Mouse (Mus musculus): ENCODE data around the gene Xxylt1.
"Not testable (repeated sequence)": the region's sequence is repeated elsewhere in the genome, so short reads cannot be mapped to it uniquely, and the experiment has no call there.

Gene Xxylt1

GRCm38 (mm10) chr16:31024997-31025396 is 56.2 kb downstream of the Xxylt1 start:
- CTCF ChIA-PET: no interaction called here

- CTCF ChIA-PET: no interaction called here
Observed at GRCm38 (mm10) chr16:31024221-31024620, 57.0 kb downstream of the Xxylt1 start.

- CTCF ChIA-PET: interaction anchor here (0.6 kb wide), 1 partner anchor 37 kb away, joined by 3 read pairs; no protein-coding TSS in a partner anchor
Observed at GRCm38 (mm10) chr16:31023803-31024202, 57.4 kb downstream of the Xxylt1 start.

- CTCF ChIA-PET: no interaction called here
Observed at GRCm38 (mm10) chr16:31022287-31022686, 58.9 kb downstream of the Xxylt1 start.

GRCm38 (mm10) chr16:31019514-31019913 is 61.7 kb downstream of the Xxylt1 start:
- CTCF ChIA-PET: no interaction called here

GRCm38 (mm10) chr16:31017687-31018413 is 63.4 kb downstream of the Xxylt1 start:
- CTCF ChIA-PET: no interaction called here

- CTCF ChIA-PET: interaction anchor here (0.6 to 0.7 kb wide), 2 partner anchors 39 to 198 kb away, joined by 3 to 7 read pairs; no protein-coding TSS in a partner anchor
Observed at GRCm38 (mm10) chr16:31016669-31017068, 64.6 kb downstream of the Xxylt1 start.

GRCm38 (mm10) chr16:31016169-31016568 is 65.1 kb downstream of the Xxylt1 start:
- CTCF ChIA-PET: interaction anchor here (0.6 to 0.7 kb wide), 2 partner anchors 39 to 197 kb away, joined by 3 to 7 read pairs; no protein-coding TSS in a partner anchor

GRCm38 (mm10) chr16:31015271-31015670 is 66.0 kb downstream of the Xxylt1 start:
- CTCF ChIA-PET: no interaction called here

GRCm38 (mm10) chr16:31012236-31012635 is 69.0 kb downstream of the Xxylt1 start:
- CTCF ChIA-PET: no interaction called here

- CTCF ChIA-PET: no interaction called here
Observed at GRCm38 (mm10) chr16:31010443-31010842, 70.8 kb downstream of the Xxylt1 start.

GRCm38 (mm10) chr16:31008326-31008725 is 72.9 kb downstream of the Xxylt1 start:
- CTCF ChIA-PET: no interaction called here

- CTCF ChIA-PET: no interaction called here
Observed at GRCm38 (mm10) chr16:31007582-31007981, 73.7 kb downstream of the Xxylt1 start.

- CTCF ChIA-PET: interaction anchor here (0.6 kb wide), 1 partner anchor 15 kb away, joined by 3 read pairs; no protein-coding TSS in a partner anchor
Observed at GRCm38 (mm10) chr16:31005693-31006092, 75.5 kb downstream of the Xxylt1 start.

GRCm38 (mm10) chr16:31004321-31004682 is 76.9 kb downstream of the Xxylt1 start:
- CTCF ChIA-PET: no interaction called here

- CTCF ChIA-PET: not testable (repeated sequence)
Observed at GRCm38 (mm10) chr16:31003592-31004320, 77.5 kb downstream of the Xxylt1 start.

GRCm38 (mm10) chr16:31002926-31003325 is 78.3 kb downstream of the Xxylt1 start:
- CTCF ChIA-PET: no interaction called here

GRCm38 (mm10) chr16:31002117-31002516 is 79.1 kb downstream of the Xxylt1 start:
- CTCF ChIA-PET: interaction anchor here (0.7 kb wide), 1 partner anchor 66 kb away, joined by 3 read pairs; no protein-coding TSS in a partner anchor

GRCm38 (mm10) chr16:30998711-30999110 is 82.5 kb downstream of the Xxylt1 start:
- CTCF ChIA-PET: no interaction called here

GRCm38 (mm10) chr16:30998048-30998447 is 83.2 kb downstream of the Xxylt1 start:
- CTCF ChIA-PET: no interaction called here

- CTCF ChIA-PET: no interaction called here
Observed at GRCm38 (mm10) chr16:30995446-30995845, 85.8 kb downstream of the Xxylt1 start.

- CTCF ChIA-PET: no interaction called here
Observed at GRCm38 (mm10) chr16:30994881-30995280, 86.4 kb downstream of the Xxylt1 start.

GRCm38 (mm10) chr16:30994296-30994695 is 86.9 kb downstream of the Xxylt1 start:
- CTCF ChIA-PET: no interaction called here
